Mouse (Mus musculus) G1E (cell line): ENCODE results near the gene Ap4e1. TPM values are rescaled to one million over a fixed set of nuclear protein-coding genes. Genes with fewer than 3 reads are reported as not detected.
A peak's percentile ranks its signal among the peaks of the same experiment; 100 is the strongest.
"Not testable (repeated sequence)": the region's sequence is repeated elsewhere in the genome, so short reads cannot be mapped to it uniquely, and the experiment has no call there.

ENCODE experiments used
- ATAC-seq: 2 replicates; pipeline ENCODE4 v1.8.0; 2016; ENCODE audit warnings: mild to moderate bottlenecking; ENCODE audit not compliant: insufficient number of reproducible peaks, poor library complexity, low FRiP score, severe bottlenecking; ENCODE audit errors: extremely low read depth
- DNase-seq: peaks from one replicate; pipeline ENCODE4 v3.0.0; 2012; ENCODE audit warnings: low spot score
- H3K27me3 ChIP-seq: 2 replicates; pipeline ENCODE4 v1.6.1; 2012; ENCODE audit warnings: mild to moderate bottlenecking, low read length, inconsistent platforms; ENCODE audit not compliant: insufficient read depth
- H3K36me3 ChIP-seq: replicated peaks from 2 replicates; pipeline ENCODE3; 2012; ENCODE audit warnings: mild to moderate bottlenecking, inconsistent platforms
- H3K4me1 ChIP-seq: 2 replicates; pipeline ENCODE4 v1.6.1; 2012; ENCODE audit warnings: low read depth, low read length, inconsistent platforms, mixed read lengths; ENCODE audit not compliant: insufficient read depth
- H3K4me3 ChIP-seq: 2 replicates; pipeline ENCODE4 v1.5.1; 2012; ENCODE audit warnings: low read depth, mild to moderate bottlenecking, inconsistent platforms, low read length, moderate library complexity, mixed read lengths
- H3K9me3 ChIP-seq: replicated peaks from 2 replicates; pipeline ENCODE4 v1.6.1; 2012; ENCODE audit warnings: inconsistent platforms
- CTCF ChIP-seq: IDR thresholded peaks from 2 replicates; pipeline ENCODE4 v1.5.1; 2012; ENCODE audit warnings: low read depth, low read length, inconsistent platforms, mixed read lengths
- GATA1 ChIP-seq: IDR thresholded peaks from 2 replicates; pipeline ENCODE4 v1.6.1; 2012; ENCODE audit warnings: borderline replicate concordance, low read length, inconsistent platforms, mixed read lengths
- GATA2 ChIP-seq: IDR thresholded peaks from 2 replicates; pipeline ENCODE4 v1.6.1; 2012; ENCODE audit warnings: low read depth, low read length, inconsistent platforms, borderline replicate concordance
- POLR2AphosphoS5 ChIP-seq: IDR thresholded peaks from 2 replicates; pipeline ENCODE4 v1.6.1; 2012; ENCODE audit warnings: low read depth, low read length, inconsistent platforms; ENCODE audit not compliant: insufficient replicate concordance
- TAL1 ChIP-seq: conservative IDR thresholded peaks from 2 replicates; pipeline ENCODE4 v1.6.1; 2012; ENCODE audit warnings: low read depth, low read length, inconsistent platforms, mixed read lengths
- polyA plus RNA-seq: library from polyadenylated mRNA; stranded (reverse); fragments of >175 nt; gene quantifications from 2 replicates; pipeline ENCODE4 v1.2.3, GENCODE M21; 2012
- total RNA-seq, 2 experiments: library from RNA; stranded (forward) in 1 of 2; stranded (reverse) in 1 of 2; fragments of 200-1000 nt in 1 of 2; fragments of >200 nt in 1 of 2; fragmentation: Nextera tagmentation in 1 of 2; gene quantifications; 2 replicates each; pipeline ENCODE4 v1.2.3; 2014 to 2017

Gene Ap4e1
- total and polyA plus RNA-seq, 3 experiments, result 5.0 to 30.9 (median 30.3) TPM

DNA sequence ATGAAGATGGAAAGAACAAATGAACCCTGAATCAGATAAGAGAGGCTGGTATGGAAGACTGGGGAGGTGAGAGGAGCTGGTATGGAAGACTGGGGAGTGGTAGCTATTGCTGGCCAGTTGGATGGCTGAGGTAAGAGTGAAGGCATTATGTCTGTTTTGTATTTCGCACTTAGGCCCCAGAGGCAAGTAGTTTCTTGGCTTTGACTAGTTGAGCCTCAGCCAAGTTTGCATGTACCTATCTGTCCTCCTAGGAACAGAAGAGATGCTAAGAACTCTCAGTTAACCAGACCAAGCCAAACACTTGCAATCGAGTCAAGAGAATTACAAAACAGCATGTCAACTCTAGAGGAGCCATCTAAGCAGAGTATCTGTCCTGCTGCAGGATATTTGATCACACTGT lies 65.6 kb downstream of the Ap4e1 start:
- ATAC-seq, result no peak
- Histone ChIP-seq H3K27me3 (no peaks in the 10 kb centered on the region), H3K9me3 (no peaks in the 10 kb centered on the region), H3K4me1 (peaks cover 19% of the 10 kb centered on the region), H3K36me3 (peaks cover 13% of the 10 kb centered on the region), H3K4me3 (no peak overlapping the region)
- TF ChIP-seq TAL1, result no peak
- TF ChIP-seq GATA1, result no peak
- TF ChIP-seq POLR2AphosphoS5, result no peak
- TF ChIP-seq GATA2, result no peak
- no peak for TF ChIP-seq CTCF
- DNase-seq, result no peak

DNA sequence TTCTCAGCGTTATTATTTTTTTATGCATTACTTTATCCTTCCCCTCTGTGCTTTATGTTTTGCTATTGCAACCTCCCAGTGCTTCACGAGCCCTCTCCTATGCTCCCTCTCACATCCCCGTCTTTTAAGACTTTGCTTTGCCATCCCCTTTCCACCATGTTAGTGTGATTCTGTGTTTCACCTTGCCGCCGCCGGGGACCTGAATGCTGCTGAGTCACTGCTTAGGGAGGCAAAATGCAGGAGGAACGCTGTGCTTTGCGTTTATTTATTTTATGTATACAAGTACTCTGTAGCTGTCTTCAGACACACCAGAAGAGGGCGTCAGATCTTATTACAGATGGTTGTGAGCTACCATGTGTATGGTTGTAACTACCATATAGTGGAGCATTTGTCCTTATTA lies 69.1 kb downstream of the Ap4e1 start:
- Histone ChIP-seq H3K9me3 (no peaks in the 10 kb centered on the region), H3K4me3 (no peak overlapping the region), H3K4me1 (peaks cover 15% of the 10 kb centered on the region), H3K27me3 (no peaks in the 10 kb centered on the region), H3K36me3 (peaks cover 24% of the 10 kb centered on the region)
- no peak for DNase-seq
- no peak for ATAC-seq
- TF ChIP-seq GATA1 (no peak), CTCF (no peak), GATA2 (no peak), TAL1 (no peak), POLR2AphosphoS5 (no peak)

DNA sequence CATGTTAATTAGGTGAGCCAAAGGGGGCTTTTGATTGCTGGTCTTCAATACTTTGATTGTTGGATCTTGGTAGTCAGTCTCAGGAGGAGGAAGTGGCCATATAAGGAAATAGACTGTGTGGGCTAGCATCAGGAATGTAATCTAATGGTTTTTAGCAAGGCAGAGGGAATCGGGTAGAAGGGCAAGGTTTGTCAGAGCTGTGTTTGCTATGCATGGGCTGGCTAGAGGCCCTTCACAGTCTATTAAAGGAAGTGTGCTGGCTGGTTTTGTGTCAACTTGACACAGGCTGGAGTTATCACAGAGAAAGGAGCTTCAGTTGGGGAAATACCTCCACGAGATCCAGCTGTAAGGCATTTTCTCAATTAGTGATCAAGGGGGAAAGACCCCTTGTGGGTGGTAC lies 70.5 kb downstream of the Ap4e1 start:
- not testable (repeated sequence) for H3K9me3 ChIP-seq, DNase-seq, H3K4me3 ChIP-seq, ATAC-seq, H3K27me3 ChIP-seq
- peaks cover 29% of the 10 kb centered on the region for H3K36me3 ChIP-seq
- H3K4me1 ChIP-seq, result peaks cover 15% of the 10 kb centered on the region

DNA sequence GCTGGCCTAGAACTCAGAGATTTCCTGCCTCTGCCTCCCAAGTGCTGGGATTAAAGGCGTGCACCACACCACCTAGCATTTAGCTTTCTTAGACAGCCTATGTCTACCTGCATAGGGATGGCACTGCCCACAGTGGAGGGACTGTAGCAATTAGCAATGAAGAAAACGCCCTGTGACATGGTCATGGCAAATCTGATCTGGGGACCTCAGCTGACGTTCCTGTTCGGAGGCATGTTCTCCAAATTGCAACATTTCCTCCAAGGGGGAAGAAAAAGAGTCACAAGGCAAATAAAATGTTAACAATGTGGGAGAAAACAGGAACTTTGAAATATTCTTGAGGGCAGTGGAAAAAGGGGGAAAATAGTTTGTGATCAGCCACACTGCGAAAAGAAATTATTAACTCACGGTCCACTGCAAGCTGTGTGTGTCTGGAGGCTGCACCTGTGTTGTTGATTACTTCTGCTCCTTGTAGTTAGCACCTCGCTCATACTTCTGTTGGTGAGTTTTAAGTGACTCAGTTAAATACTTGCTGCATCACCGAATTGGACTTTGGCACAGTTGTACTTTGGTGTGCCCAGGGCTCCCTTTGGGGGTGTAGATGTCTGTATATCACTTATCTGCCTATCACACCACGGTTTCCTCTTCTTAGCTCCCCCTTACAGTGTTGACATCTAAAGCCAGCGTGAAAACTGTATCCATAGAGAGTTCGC lies 71.5 kb downstream of the Ap4e1 start:
- ATAC-seq (no peak), DNase-seq (no peak)
- Histone ChIP-seq H3K4me1 (peaks cover 15% of the 10 kb centered on the region), H3K4me3 (no peak overlapping the region), H3K36me3 (peaks cover 35% of the 10 kb centered on the region), H3K9me3 (no peaks in the 10 kb centered on the region), H3K27me3 (no peaks in the 10 kb centered on the region)
- TF ChIP-seq POLR2AphosphoS5 (no peak), GATA1 (no peak), TAL1 (no peak), CTCF (no peak), GATA2 (no peak)

DNA sequence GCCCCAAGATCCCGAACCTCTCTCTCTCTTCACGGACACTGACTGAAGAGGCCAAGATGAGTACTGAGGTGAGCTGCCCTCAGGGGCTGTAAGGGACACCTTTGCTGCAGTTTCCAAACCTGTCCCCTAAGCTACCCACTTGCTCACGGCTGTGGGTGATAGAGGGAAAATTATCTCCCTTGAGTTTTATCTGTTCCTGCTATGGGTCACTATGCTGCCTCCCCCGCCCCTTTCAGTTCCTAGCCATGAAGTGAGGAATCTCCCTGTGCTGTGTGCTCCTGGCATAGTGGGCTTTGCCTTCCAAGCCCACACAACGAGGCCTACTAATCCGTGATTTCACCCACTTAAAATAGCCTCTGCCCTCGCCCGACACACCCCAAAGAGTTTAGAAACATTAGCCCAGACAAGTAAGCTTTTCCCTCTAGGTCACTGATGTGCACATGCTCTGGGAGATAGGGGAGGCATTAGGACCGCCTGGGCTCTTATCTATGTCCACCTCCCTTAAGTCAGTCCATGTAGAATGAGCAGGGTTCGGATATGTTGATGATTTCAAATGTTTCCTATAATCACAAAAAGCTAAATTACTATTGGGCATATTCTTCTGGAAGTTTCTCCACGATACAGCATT lies 72.2 kb downstream of the Ap4e1 start:
- Histone ChIP-seq H3K4me1 (peaks cover 15% of the 10 kb centered on the region), H3K27me3 (no peaks in the 10 kb centered on the region), H3K9me3 (no peaks in the 10 kb centered on the region), H3K4me3 (no peak overlapping the region), H3K36me3 (peaks cover 40% of the 10 kb centered on the region)
- ATAC-seq (no peak), DNase-seq (no peak)
- TF ChIP-seq CTCF, result no peak
- TF ChIP-seq GATA2, result no peak
- no peak for TF ChIP-seq POLR2AphosphoS5
- no peak for TF ChIP-seq TAL1
- TF ChIP-seq GATA1, result no peak

DNA sequence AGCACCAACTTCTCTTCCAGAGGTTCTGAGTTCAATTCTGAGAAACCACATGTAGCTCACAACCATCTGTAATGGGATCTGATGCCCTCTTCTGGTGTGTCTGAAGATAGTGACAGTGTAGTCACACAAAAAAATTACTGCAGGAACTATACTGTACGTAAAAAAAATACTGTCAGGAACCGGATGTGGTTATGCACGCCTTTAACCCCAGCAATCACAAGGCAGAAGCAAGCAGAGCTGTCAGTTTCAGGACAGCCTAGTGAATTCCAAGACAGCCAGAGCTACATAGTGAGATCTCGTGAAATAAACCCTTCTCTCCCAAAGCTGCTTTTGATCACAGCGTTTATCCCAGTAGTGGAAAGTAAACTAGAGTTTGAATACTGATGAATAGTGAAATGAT lies 77.7 kb downstream of the Ap4e1 start:
- Histone ChIP-seq H3K36me3 (peaks cover 55% of the 10 kb centered on the region), H3K4me1 (peaks cover 3% of the 10 kb centered on the region; the same call in 1 of the 2 replicates), H3K9me3 (no peaks in the 10 kb centered on the region), H3K4me3 (no peak overlapping the region), H3K27me3 (no peaks in the 10 kb centered on the region)
- no peak for TF ChIP-seq TAL1
- TF ChIP-seq POLR2AphosphoS5, result no peak
- no peak for TF ChIP-seq GATA1
- TF ChIP-seq GATA2, result no peak
- TF ChIP-seq CTCF, result no peak
- DNase-seq, result no peak
- no peak for ATAC-seq

DNA sequence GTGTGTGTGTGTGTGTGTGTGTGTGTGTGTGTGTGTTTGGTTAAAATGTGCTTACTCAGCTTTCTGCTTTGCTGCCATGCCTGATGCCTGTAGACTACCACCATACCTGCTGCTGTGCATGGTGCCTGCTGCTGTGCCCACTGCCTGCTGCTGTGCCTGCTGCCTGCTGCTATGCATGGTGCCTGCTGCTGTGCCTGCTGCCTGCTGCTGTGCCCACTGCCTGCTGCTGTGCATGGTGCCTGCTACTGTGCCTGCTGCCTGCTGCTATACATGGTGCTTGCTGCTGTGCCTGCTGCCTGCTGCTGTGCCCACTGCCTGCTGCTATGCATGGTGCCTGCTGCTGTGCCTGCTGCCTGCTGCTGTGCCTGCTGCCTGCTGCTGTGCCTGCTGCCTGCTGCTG lies 81.6 kb downstream of the Ap4e1 start:
- H3K4me1 ChIP-seq, H3K9me3 ChIP-seq, ATAC-seq, H3K27me3 ChIP-seq, DNase-seq: not testable (repeated sequence)
- Histone ChIP-seq H3K4me3 (peak overlapping the region; percentile 40; the same call in 1 of the 2 replicates), H3K36me3 (peaks cover 53% of the 10 kb centered on the region)
